Mouse (Mus musculus): ENCODE results near the gene Gjb2. TPM values are rescaled to one million over a fixed set of nuclear protein-coding genes. Genes with fewer than 3 reads are reported as not detected.

Gene Gjb2
- polyA plus RNA-seq, 1 experiment from 2014 or later = 1.2 TPM

- 58% methylated on average over 5 of the region's 5 CpGs for WGBS (ENCODE audit: insufficient replicate concordance)
- Histone ChIP-seq H3K9me3 (replicated peaks; ENCODE audit: control insufficient read depth, low read length) (no peaks in the 10 kb centered on the region), H3K27ac (ENCODE audit: low read depth, low read length) (no peak overlapping the region), H3K36me3 (ENCODE audit: control insufficient read depth, insufficient read depth, low read length) (no peaks in the 10 kb centered on the region), H3K4me3 (ENCODE audit: low read depth, low read length) (no peak overlapping the region), H3K27me3 (ENCODE audit: control insufficient read depth, insufficient read depth, low read length) (peaks cover 55% of the 10 kb centered on the region), H3K4me2 (no peak overlapping the region), H3K9ac (ENCODE audit: low read depth, low read length) (no peak overlapping the region), H3K4me1 (ENCODE audit: control insufficient read depth, insufficient read depth, low read length) (0 out of 2 replicates have a peak, but pooled peaks cover 2% of the 10 kb centered on the region)
- no peak for ATAC-seq (replicated peaks; ENCODE audit: insufficient number of reproducible peaks, low FRiP score, low TSS enrichment)
These were observed 3.4 kb upstream of the Gjb2 start for GRCm38 (mm10) chr14:57107916-57108315.

- H3K27me3 ChIP-seq (ENCODE audit: control insufficient read depth, insufficient read depth, low read length) = peaks cover 62% of the 10 kb centered on the region
- no peaks in the 10 kb centered on the region for H3K9me3 ChIP-seq (replicated peaks; ENCODE audit: control insufficient read depth, low read length)
- H3K36me3 ChIP-seq (ENCODE audit: control insufficient read depth, insufficient read depth, low read length) = no peaks in the 10 kb centered on the region
- no peak overlapping the region for H3K4me3 ChIP-seq (ENCODE audit: low read depth, low read length)
- H3K4me1 ChIP-seq (ENCODE audit: control insufficient read depth, insufficient read depth, low read length) = 0 out of 2 replicates have a peak, but pooled peaks cover 2% of the 10 kb centered on the region
- H3K4me2 ChIP-seq = no peak overlapping the region
- WGBS (ENCODE audit: insufficient replicate concordance) = 75% methylated on average over 8 of the region's 8 CpGs
- H3K9ac ChIP-seq (ENCODE audit: low read depth, low read length) = no peak overlapping the region
- ATAC-seq (replicated peaks; ENCODE audit: insufficient number of reproducible peaks, low FRiP score, low TSS enrichment) = no peak
- no peak overlapping the region for H3K27ac ChIP-seq (ENCODE audit: low read depth, low read length)
These were observed 2.6 kb upstream of the Gjb2 start for GRCm38 (mm10) chr14:57107091-57107490.

- no peak for ATAC-seq (replicated peaks; ENCODE audit: insufficient number of reproducible peaks, low FRiP score, low TSS enrichment)
- H3K4me2 ChIP-seq = no peak overlapping the region
- no peaks in the 10 kb centered on the region for H3K36me3 ChIP-seq (ENCODE audit: control insufficient read depth, insufficient read depth, low read length)
- H3K4me1 ChIP-seq (ENCODE audit: control insufficient read depth, insufficient read depth, low read length) = 0 out of 2 replicates have a peak, but pooled peaks cover 2% of the 10 kb centered on the region
- WGBS (ENCODE audit: insufficient replicate concordance) = 52% methylated on average over 11 of the region's 11 CpGs
- no peak overlapping the region for H3K9ac ChIP-seq (ENCODE audit: low read depth, low read length)
- no peak overlapping the region for H3K27ac ChIP-seq (ENCODE audit: low read depth, low read length)
- no peaks in the 10 kb centered on the region for H3K9me3 ChIP-seq (replicated peaks; ENCODE audit: control insufficient read depth, low read length)
- H3K27me3 ChIP-seq (ENCODE audit: control insufficient read depth, insufficient read depth, low read length) = peaks cover 61% of the 10 kb centered on the region
- no peak overlapping the region for H3K4me3 ChIP-seq (ENCODE audit: low read depth, low read length)
These were observed 1.2 kb upstream of the Gjb2 start for GRCm38 (mm10) chr14:57105721-57106120.

GRCm38 (mm10) chr14:57105111-57105510, 609 bp upstream of the Gjb2 start:
- Histone ChIP-seq H3K9ac (ENCODE audit: low read depth, low read length) (no peak overlapping the region), H3K27me3 (ENCODE audit: control insufficient read depth, insufficient read depth, low read length) (peaks cover 61% of the 10 kb centered on the region), H3K36me3 (ENCODE audit: control insufficient read depth, insufficient read depth, low read length) (no peaks in the 10 kb centered on the region), H3K9me3 (replicated peaks; ENCODE audit: control insufficient read depth, low read length) (no peaks in the 10 kb centered on the region), H3K4me2 (peak overlapping the region; percentile 98), H3K27ac (ENCODE audit: low read depth, low read length) (no peak overlapping the region), H3K4me3 (ENCODE audit: low read depth, low read length) (peak overlapping the region; percentile 63), H3K4me1 (ENCODE audit: control insufficient read depth, insufficient read depth, low read length) (0 out of 2 replicates have a peak, but pooled peaks cover 2% of the 10 kb centered on the region)
- WGBS (ENCODE audit: insufficient replicate concordance) = 12% methylated on average over 14 of the region's 14 CpGs
- ATAC-seq (replicated peaks; ENCODE audit: insufficient number of reproducible peaks, low FRiP score, low TSS enrichment) = no peak

- 2% methylated on average over 22 of the region's 22 CpGs for WGBS (ENCODE audit: insufficient replicate concordance)
- H3K4me3 ChIP-seq (ENCODE audit: low read depth, low read length) = peak overlapping the region; percentile 63
- peaks cover 61% of the 10 kb centered on the region for H3K27me3 ChIP-seq (ENCODE audit: control insufficient read depth, insufficient read depth, low read length)
- H3K9ac ChIP-seq (ENCODE audit: low read depth, low read length) = peak overlapping the region; percentile 44; the same call in 1 of the 2 replicates
- no peaks in the 10 kb centered on the region for H3K36me3 ChIP-seq (ENCODE audit: control insufficient read depth, insufficient read depth, low read length)
- no peak for ATAC-seq (replicated peaks; ENCODE audit: insufficient number of reproducible peaks, low FRiP score, low TSS enrichment)
- no peak overlapping the region for H3K27ac ChIP-seq (ENCODE audit: low read depth, low read length)
- 0 out of 2 replicates have a peak, but pooled peaks cover 2% of the 10 kb centered on the region for H3K4me1 ChIP-seq (ENCODE audit: control insufficient read depth, insufficient read depth, low read length)
- peak overlapping the region; percentile 98 for H3K4me2 ChIP-seq
- no peaks in the 10 kb centered on the region for H3K9me3 ChIP-seq (replicated peaks; ENCODE audit: control insufficient read depth, low read length)
These were observed 794 bp downstream of the Gjb2 start for GRCm38 (mm10) chr14:57103711-57104105.

- no peak overlapping the region for H3K27ac ChIP-seq (ENCODE audit: low read depth, low read length)
- H3K4me1 ChIP-seq (ENCODE audit: control insufficient read depth, insufficient read depth, low read length) = 0 out of 2 replicates have a peak, but pooled peaks cover 2% of the 10 kb centered on the region
- H3K36me3 ChIP-seq (ENCODE audit: control insufficient read depth, insufficient read depth, low read length) = no peaks in the 10 kb centered on the region
- H3K9me3 ChIP-seq (replicated peaks; ENCODE audit: control insufficient read depth, low read length) = no peaks in the 10 kb centered on the region
- H3K4me3 ChIP-seq (ENCODE audit: low read depth, low read length) = no peak overlapping the region
- peaks cover 61% of the 10 kb centered on the region for H3K27me3 ChIP-seq (ENCODE audit: control insufficient read depth, insufficient read depth, low read length)
- WGBS (ENCODE audit: insufficient replicate concordance) = 47% methylated on average over 6 of the region's 6 CpGs
- no peak overlapping the region for H3K4me2 ChIP-seq
- ATAC-seq (replicated peaks; ENCODE audit: insufficient number of reproducible peaks, low FRiP score, low TSS enrichment) = no peak
- no peak overlapping the region for H3K9ac ChIP-seq (ENCODE audit: low read depth, low read length)
These were observed 1.4 kb downstream of the Gjb2 start for GRCm38 (mm10) chr14:57103121-57103520.

- Histone ChIP-seq H3K4me2 (no peak overlapping the region), H3K36me3 (ENCODE audit: control insufficient read depth, insufficient read depth, low read length) (no peaks in the 10 kb centered on the region), H3K9ac (ENCODE audit: low read depth, low read length) (no peak overlapping the region), H3K4me3 (ENCODE audit: low read depth, low read length) (no peak overlapping the region), H3K9me3 (replicated peaks; ENCODE audit: control insufficient read depth, low read length) (no peaks in the 10 kb centered on the region), H3K27ac (ENCODE audit: low read depth, low read length) (no peak overlapping the region), H3K4me1 (ENCODE audit: control insufficient read depth, insufficient read depth, low read length) (0 out of 2 replicates have a peak, but pooled peaks cover 2% of the 10 kb centered on the region), H3K27me3 (ENCODE audit: control insufficient read depth, insufficient read depth, low read length) (peaks cover 48% of the 10 kb centered on the region)
- WGBS (ENCODE audit: insufficient replicate concordance) = 82% methylated on average over 7 of the region's 7 CpGs
- no peak for ATAC-seq (replicated peaks; ENCODE audit: insufficient number of reproducible peaks, low FRiP score, low TSS enrichment)
These were observed 2.9 kb downstream of the Gjb2 start for GRCm38 (mm10) chr14:57101623-57102022.

- Histone ChIP-seq H3K4me2 (no peak overlapping the region), H3K4me3 (ENCODE audit: low read depth, low read length) (no peak overlapping the region), H3K27ac (ENCODE audit: low read depth, low read length) (no peak overlapping the region), H3K36me3 (ENCODE audit: control insufficient read depth, insufficient read depth, low read length) (no peaks in the 10 kb centered on the region), H3K4me1 (ENCODE audit: control insufficient read depth, insufficient read depth, low read length) (no peaks in the 10 kb centered on the region), H3K9ac (ENCODE audit: low read depth, low read length) (no peak overlapping the region), H3K27me3 (ENCODE audit: control insufficient read depth, insufficient read depth, low read length) (no peaks in the 10 kb centered on the region; the same call in 1 of the 2 replicates), H3K9me3 (replicated peaks; ENCODE audit: control insufficient read depth, low read length) (no peaks in the 10 kb centered on the region)
- no peak for ATAC-seq (replicated peaks; ENCODE audit: insufficient number of reproducible peaks, low FRiP score, low TSS enrichment)
- WGBS (ENCODE audit: insufficient replicate concordance) = 43% methylated on average over 4 of the region's 4 CpGs
These were observed 8.6 kb downstream of the Gjb2 start for GRCm38 (mm10) chr14:57095855-57096254.

- Histone ChIP-seq H3K9me3 (replicated peaks; ENCODE audit: control insufficient read depth, low read length) (no peaks in the 10 kb centered on the region), H3K9ac (ENCODE audit: low read depth, low read length) (no peak overlapping the region), H3K27ac (ENCODE audit: low read depth, low read length) (no peak overlapping the region), H3K4me2 (no peak overlapping the region), H3K36me3 (ENCODE audit: control insufficient read depth, insufficient read depth, low read length) (no peaks in the 10 kb centered on the region), H3K4me3 (ENCODE audit: low read depth, low read length) (no peak overlapping the region), H3K4me1 (ENCODE audit: control insufficient read depth, insufficient read depth, low read length) (no peaks in the 10 kb centered on the region), H3K27me3 (ENCODE audit: control insufficient read depth, insufficient read depth, low read length) (no peaks in the 10 kb centered on the region)
- ATAC-seq (replicated peaks; ENCODE audit: insufficient number of reproducible peaks, low FRiP score, low TSS enrichment) = no peak
- 4% methylated on average over 8 of the region's 8 CpGs for WGBS (ENCODE audit: insufficient replicate concordance)
These were observed 11.5 kb downstream of the Gjb2 start for GRCm38 (mm10) chr14:57093029-57093428.
